Mouse (Mus musculus): ENCODE results near the gene Gm14435. TPM values are rescaled to one million over a fixed set of nuclear protein-coding genes. Genes with fewer than 3 reads are reported as not detected.
"Not testable (repeated sequence)": the region's sequence is repeated elsewhere in the genome, so short reads cannot be mapped to it uniquely, and the experiment has no call there.

The Gm14435 gene
- 10.3 and 21.4 TPM in 2 replicates for total RNA-seq (2021)
- long read RNA-seq, partial matches to known transcripts, result 0 of 4 reads
- long read RNA-seq, other reads (novel, unspliced or antisense), result 0 of 4 reads

- not testable (repeated sequence) for DNase-seq
Observed at GRCm38 (mm10) chr2:176423294-176423693, at the start of gene Gm14435. Gene Gm14435 (plus strand): TSS chr2:176423594.

Other genes starting within 250 kb of the Gm14435 start
- gene 2210418O10Rik, start 197.0 kb upstream of the Gm14435 start, total RNA-seq (2021), result 6.9 and 12.9 TPM in 2 replicates
- gene Gm11009, start 104.1 kb upstream of the Gm14435 start, total RNA-seq (2021), result not detected in 2 replicates
- gene Gm14434, start 63.2 kb downstream of the Gm14435 start, total RNA-seq (2021), result not detected in 2 replicates
- gene Zfp967, start 97.5 kb downstream of the Gm14435 start, total RNA-seq (2021), result not detected in 2 replicates
- gene Gm14308, start 212.8 kb downstream of the Gm14435 start, total RNA-seq (2021), result 6.3 and 10.4 TPM in 2 replicates
- 10.6 and 17.3 TPM in 2 replicates for gene Zfp973, start 246.9 kb downstream of the Gm14435 start, total RNA-seq (2021)